Mouse (Mus musculus) midbrain, embryonic 14.5 days (tissue): ENCODE measurements around the gene Kyat1. TPM values are rescaled to one million over a fixed set of nuclear protein-coding genes. Genes with fewer than 3 reads are reported as not detected.
A peak's percentile ranks its signal among the peaks of the same experiment; 100 is the strongest.

Experiments
- ATAC-seq: fragments of 200-750 bp; cut with Nextera tagmentation; 2 replicates; pipeline ENCODE4 v1.8.0; 2017; ENCODE audit warnings: moderate number of reproducible peaks, moderate library complexity; ENCODE audit not compliant: low FRiP score, low TSS enrichment
- DNase-seq: peaks from one replicate; pipeline ENCODE4 v3.0.0-alpha.2; 2015
- H3K27ac ChIP-seq: fragments of 300-500 bp; sonication (generic); replicated peaks from 2 replicates; pipeline ENCODE4 v1.5.1; 2014; ENCODE audit warnings: mild to moderate bottlenecking, low read depth, low read length, moderate library complexity
- H3K27me3 ChIP-seq: fragments of 300-500 bp; sonication (generic); 2 replicates; pipeline ENCODE4 v1.6.1; 2014; ENCODE audit warnings: low read length, control low read depth, mixed read lengths; ENCODE audit not compliant: control insufficient read depth, insufficient read depth
- H3K36me3 ChIP-seq: fragments of 300-500 bp; sonication (generic); 2 replicates; pipeline ENCODE4 v1.6.1; 2014; ENCODE audit warnings: low read length, control low read depth; ENCODE audit not compliant: control insufficient read depth, insufficient read depth
- H3K4me1 ChIP-seq: fragments of 300-500 bp; sonication (generic); 2 replicates; pipeline ENCODE4 v1.6.1; 2014; ENCODE audit warnings: mild to moderate bottlenecking, antibody characterized with exemption, low read length, control low read depth; ENCODE audit not compliant: control insufficient read depth, insufficient read depth
- H3K4me2 ChIP-seq: fragments of 300-500 bp; sonication (generic); 2 replicates; pipeline ENCODE4 v1.6.1; 2014; ENCODE audit warnings: mild to moderate bottlenecking, low read length, moderate library complexity
- H3K4me3 ChIP-seq: fragments of 300-500 bp; sonication (generic); replicated peaks from 2 replicates; pipeline ENCODE4 v1.5.1; 2014; ENCODE audit warnings: low read depth, low read length
- H3K9ac ChIP-seq: fragments of 300-500 bp; sonication (generic); replicated peaks from 2 replicates; pipeline ENCODE4 v1.6.1; 2014; ENCODE audit warnings: mild to moderate bottlenecking, low read length, moderate library complexity
- H3K9me3 ChIP-seq: fragments of 300-500 bp; sonication (generic); 2 replicates; pipeline ENCODE4 v1.6.1; 2016; ENCODE audit warnings: low read length, control low read depth, mixed read lengths; ENCODE audit not compliant: control insufficient read depth
- WGBS: fragments of 180-500 bp; shearing (Covaris S2); extraction: QIAGEN DNeasy Blood & Tissue Kit; methylation state at CpG from one replicate; pipeline ENCODE4 v1.1.7; 2014; 5-methylcytosine and 5-hydroxymethylcytosine counted together
- polyA plus RNA-seq: library from polyadenylated mRNA; unstranded; fragments of >200 nt; fragmentation: Nextera tagmentation; extraction: Ambion mirVana; gene quantifications from 2 replicates; pipeline ENCODE4 v1.2.1, GENCODE M21; 2014

The Kyat1 gene
- 15.3 and 17.1 TPM in 2 replicates for polyA plus RNA-seq

DNA sequence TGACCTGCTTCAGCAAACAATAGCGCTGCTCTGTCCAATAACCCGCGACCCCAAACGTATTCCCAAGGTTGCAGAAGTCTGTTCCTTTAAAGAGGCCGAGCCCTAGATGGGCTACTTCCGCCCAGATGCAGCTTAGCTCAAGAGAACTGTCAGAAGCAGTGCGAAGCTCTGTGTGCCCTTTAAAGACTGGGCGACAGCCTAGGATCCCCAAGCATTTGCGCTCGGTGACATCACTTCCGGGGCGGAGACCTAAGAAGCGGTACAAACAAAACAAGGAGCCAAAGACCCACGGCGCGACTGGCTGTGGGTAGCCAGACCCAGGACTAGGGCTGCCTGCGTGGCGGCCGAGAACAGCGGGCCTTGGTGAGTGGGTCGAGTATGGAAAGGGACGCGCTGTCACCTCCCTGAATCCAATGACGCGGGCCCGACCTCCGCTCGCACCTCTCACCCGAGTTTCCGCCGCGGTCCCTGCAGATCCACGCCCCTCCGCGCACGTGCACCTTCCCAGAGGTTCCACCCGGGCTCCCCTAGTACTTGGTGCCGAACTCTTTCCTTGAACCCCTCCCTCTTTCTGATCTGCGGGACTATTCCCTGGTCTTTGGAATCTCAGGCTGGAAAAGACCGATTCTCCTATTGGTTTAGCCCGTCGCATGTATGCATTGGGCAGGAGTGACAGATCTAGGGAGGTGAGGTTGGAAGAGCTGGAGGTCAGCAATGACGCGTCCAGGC lies at the start of gene Kyat1:
Kyat1 (minus strand) TSS at position 219 of the 729 bp plus-strand sequence.
- Histone ChIP-seq H3K27me3 (no peaks in the 10 kb centered on the region), H3K9me3 (no peaks in the 10 kb centered on the region), H3K9ac (peak within 1 kb of the TSS; percentile 66), H3K4me1 (peaks cover 11% of the 10 kb centered on the region; the same call in 1 of the 2 replicates), H3K4me3 (peak within 1 kb of the TSS; percentile 69), H3K4me2 (peak within 1 kb of the TSS; percentile 59), H3K27ac (peak within 1 kb of the TSS; percentile 71), H3K36me3 (no peaks in the 10 kb centered on the region)
- DNase-seq (peak; percentile 99), ATAC-seq (peak; percentile 93)
- WGBS: under 1% methylated on average over 44 of the region's 44 CpGs

DNA sequence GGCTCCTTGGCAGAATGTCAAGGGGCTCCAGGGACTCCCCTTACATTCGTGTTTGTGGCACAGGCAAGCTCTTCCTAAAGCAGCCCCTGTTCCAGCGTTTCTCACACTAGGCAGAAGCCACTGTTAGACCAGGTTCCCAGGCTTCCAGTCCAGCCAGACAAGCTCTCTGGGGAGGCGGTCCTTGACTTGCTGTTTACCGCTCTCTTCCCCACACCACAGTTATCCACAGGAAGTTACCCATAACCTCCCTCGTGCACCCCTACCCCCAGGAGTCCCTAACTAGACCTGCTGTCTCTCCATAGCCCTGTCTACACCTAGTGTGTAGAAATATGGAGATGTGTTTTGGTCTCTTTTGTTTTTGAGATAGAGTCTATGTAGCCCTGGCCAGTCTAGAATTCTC lies 48.2 kb upstream of the Kyat1 start:
- Histone ChIP-seq H3K4me2 (no peak overlapping the region), H3K27me3 (no peaks in the 10 kb centered on the region), H3K27ac (no peak overlapping the region), H3K4me3 (no peak overlapping the region), H3K4me1 (no peaks in the 10 kb centered on the region), H3K9me3 (no peaks in the 10 kb centered on the region), H3K36me3 (peaks cover 79% of the 10 kb centered on the region), H3K9ac (no peak overlapping the region)
- no peak for ATAC-seq
- WGBS: 86% methylated on average over 5 of the region's 5 CpGs
- no peak for DNase-seq

GRCm38 (mm10) chr2:30252521-30252920 lies 46.9 kb upstream of the Kyat1 start:
- no peak overlapping the region for H3K4me2 ChIP-seq
- ATAC-seq (no peak), DNase-seq (no peak)
- H3K9me3 ChIP-seq: no peaks in the 10 kb centered on the region
- no peak overlapping the region for H3K4me3 ChIP-seq
- no peaks in the 10 kb centered on the region for H3K27me3 ChIP-seq
- WGBS: 82% methylated on average over 3 of the region's 3 CpGs
- H3K27ac ChIP-seq: no peak overlapping the region
- peaks cover 76% of the 10 kb centered on the region for H3K36me3 ChIP-seq
- H3K4me1 ChIP-seq: no peaks in the 10 kb centered on the region
- no peak overlapping the region for H3K9ac ChIP-seq

DNA sequence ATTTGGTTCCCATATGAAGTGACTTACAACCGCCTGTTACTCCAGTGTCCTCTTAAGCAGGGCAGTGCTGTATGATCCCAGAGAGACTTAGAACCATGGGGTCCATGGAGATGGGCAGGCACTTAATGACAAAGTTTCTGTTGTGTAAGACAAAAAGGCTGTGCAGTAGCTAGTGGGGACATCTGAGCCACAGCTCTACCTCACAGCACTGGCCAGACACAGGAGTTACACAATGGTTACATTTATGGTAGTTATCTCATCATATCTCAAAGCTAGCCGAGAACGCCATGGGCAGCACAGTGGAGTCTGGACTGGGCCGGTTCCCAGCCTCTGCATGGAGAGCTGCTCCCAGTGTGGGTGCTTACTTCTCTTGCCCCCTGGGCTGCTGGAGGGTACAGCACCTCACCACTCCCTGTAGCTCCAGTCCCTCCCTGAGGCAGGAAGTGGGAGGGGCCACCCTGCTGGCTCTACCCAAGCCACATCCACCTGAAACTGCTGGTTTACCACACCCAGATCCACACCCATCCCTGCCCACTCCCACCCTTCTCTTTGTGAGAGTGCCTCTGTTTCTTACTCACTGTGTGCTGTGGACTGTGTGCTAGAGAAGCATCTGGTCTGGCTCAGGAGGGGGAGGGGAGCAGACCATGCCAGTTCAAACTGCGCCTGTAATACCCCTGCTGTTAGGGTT lies 45.9 kb upstream of the Kyat1 start:
- Histone ChIP-seq H3K9me3 (no peaks in the 10 kb centered on the region), H3K27ac (no peak overlapping the region), H3K4me1 (no peaks in the 10 kb centered on the region), H3K36me3 (peaks cover 72% of the 10 kb centered on the region), H3K9ac (no peak overlapping the region), H3K4me2 (no peak overlapping the region), H3K4me3 (no peak overlapping the region), H3K27me3 (no peaks in the 10 kb centered on the region)
- ATAC-seq: no peak
- WGBS: 90% methylated on average over 5 of the region's 5 CpGs
- no peak for DNase-seq

DNA sequence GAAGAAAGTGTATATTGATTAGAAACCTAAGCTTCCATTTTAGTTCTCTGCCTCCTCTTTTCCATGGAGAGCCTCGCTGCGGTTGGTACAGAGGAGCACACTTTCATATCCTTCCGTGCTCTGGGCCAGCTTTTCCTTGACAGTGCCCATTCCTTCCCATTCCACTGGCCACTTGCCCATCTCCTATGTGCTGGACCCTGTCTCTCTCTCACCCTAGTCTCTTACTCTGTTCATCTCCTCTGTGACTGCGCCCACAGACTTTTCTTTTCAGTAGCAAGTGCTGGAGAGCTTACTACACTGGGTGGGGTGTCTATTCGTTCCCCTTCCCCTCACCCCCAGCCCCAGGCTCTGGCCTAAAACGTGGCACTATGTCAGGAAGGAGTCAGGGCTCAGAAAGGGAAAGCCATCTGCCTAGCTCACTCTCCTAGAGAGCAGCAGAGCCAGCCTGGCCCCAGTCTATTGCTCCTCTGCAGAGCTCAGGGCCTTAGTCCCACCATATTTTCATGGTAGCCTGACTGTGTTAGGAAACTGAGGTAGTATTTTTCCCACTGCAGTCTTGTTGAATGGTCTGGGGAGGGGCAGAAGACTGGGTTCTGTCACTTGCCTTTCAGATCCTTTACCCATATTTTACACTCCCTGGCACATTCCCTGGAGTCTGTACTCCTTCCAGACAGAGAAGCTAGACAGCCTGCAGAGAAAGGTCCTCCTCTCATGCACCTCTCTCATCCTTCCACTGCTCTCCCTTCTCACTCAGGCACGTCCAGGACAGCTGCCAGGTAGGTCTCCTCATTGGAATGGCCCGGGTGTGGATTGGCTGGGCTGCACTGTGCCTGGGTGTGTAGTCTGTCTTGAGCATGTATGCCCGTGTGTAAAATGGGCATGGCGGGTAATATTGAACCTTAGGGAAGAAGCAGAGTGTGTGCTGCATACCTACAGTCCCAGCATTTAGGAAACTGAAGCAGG lies 44.8 kb upstream of the Kyat1 start:
- Histone ChIP-seq H3K4me3 (no peak overlapping the region), H3K36me3 (peaks cover 61% of the 10 kb centered on the region), H3K9ac (no peak overlapping the region), H3K27me3 (no peaks in the 10 kb centered on the region), H3K4me2 (no peak overlapping the region), H3K9me3 (no peaks in the 10 kb centered on the region), H3K4me1 (no peaks in the 10 kb centered on the region), H3K27ac (no peak overlapping the region)
- ATAC-seq (no peak), DNase-seq (no peak)
- 89% methylated on average over 10 of the region's 10 CpGs for WGBS

GRCm38 (mm10) chr2:30249182-30249581 lies 43.5 kb upstream of the Kyat1 start:
- H3K4me3 ChIP-seq: no peak overlapping the region
- H3K27ac ChIP-seq: no peak overlapping the region
- H3K4me1 ChIP-seq: no peaks in the 10 kb centered on the region
- H3K9me3 ChIP-seq: no peaks in the 10 kb centered on the region
- no peak for DNase-seq
- no peak overlapping the region for H3K9ac ChIP-seq
- no peaks in the 10 kb centered on the region for H3K27me3 ChIP-seq
- WGBS: 95% methylated on average over 3 of the region's 3 CpGs
- H3K36me3 ChIP-seq: peaks cover 61% of the 10 kb centered on the region
- no peak overlapping the region for H3K4me2 ChIP-seq
- ATAC-seq: no peak

DNA sequence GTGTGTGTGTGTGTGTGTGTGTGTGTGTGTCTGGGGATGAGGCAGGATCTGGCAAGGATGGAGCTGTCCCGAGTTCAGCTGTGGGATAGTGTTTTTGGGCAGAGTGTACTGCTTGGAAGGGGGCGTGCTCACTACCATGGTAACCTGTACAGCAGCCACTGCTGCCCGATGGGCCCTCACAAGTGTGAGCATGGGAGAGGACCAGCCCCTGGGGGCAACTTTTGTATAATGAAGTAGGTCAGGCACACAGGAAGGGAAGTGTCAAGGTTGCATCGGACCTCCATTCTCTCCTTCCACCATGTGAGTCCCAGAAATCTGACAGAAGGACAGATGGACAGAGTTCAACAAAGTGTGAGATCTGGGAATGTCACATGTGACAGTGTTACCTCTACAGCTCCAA lies 42.0 kb upstream of the Kyat1 start:
- Histone ChIP-seq H3K4me3 (no peak overlapping the region), H3K27ac (no peak overlapping the region), H3K9me3 (no peaks in the 10 kb centered on the region), H3K9ac (no peak overlapping the region), H3K4me1 (no peaks in the 10 kb centered on the region), H3K27me3 (no peaks in the 10 kb centered on the region), H3K36me3 (peaks cover 67% of the 10 kb centered on the region), H3K4me2 (no peak overlapping the region)
- DNase-seq (no peak), ATAC-seq (no peak)
- 75% methylated on average over 4 of the region's 4 CpGs for WGBS

DNA sequence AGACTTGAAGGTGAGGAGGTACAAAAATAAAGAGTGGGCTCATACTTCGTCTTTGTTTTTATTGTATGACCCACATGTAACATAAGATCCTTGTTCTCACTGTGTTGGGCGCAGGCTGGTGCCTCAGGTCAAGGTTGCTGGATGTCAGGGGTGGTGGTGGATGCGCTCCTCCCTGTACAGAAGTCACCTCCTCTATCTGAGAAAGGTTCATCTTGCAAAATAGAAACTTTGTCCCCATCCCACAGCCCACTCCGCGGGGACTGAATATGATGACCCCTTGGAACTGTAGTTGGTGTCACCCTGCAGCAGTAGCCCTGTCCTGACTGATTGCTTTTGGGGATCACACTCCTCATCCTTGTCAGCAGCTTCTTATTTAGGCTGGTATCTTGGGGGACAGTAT lies 41.4 kb upstream of the Kyat1 start:
- Histone ChIP-seq H3K4me3 (no peak overlapping the region), H3K27me3 (no peaks in the 10 kb centered on the region), H3K4me2 (no peak overlapping the region), H3K27ac (no peak overlapping the region), H3K36me3 (peaks cover 69% of the 10 kb centered on the region), H3K4me1 (no peaks in the 10 kb centered on the region), H3K9me3 (no peaks in the 10 kb centered on the region), H3K9ac (no peak overlapping the region)
- DNase-seq: no peak
- WGBS: 96% methylated on average over 5 of the region's 5 CpGs
- no peak for ATAC-seq
